Mouse (Mus musculus) adipocyte (in vitro differentiated cells): ENCODE measurements at regions not wholly inside any gene's neighbourhood (a gene's known extent, or its start where the extent isn't known, plus 50 kb on each side); places are given as distances from the start of the nearest gene placed in this dataset.

Experiments used
- DNase-seq: peaks from one replicate; pipeline ENCODE4 v3.0.0-alpha.2; 2016; ENCODE audit warnings: low spot score

GRCm38 (mm10) chr16:29837025-29837629, 227.1 kb upstream of the Hes1 start:
- no peak for DNase-seq

GRCm38 (mm10) chr16:29837874-29838273, 226.3 kb upstream of the Hes1 start:
- DNase-seq, result no peak

- DNase-seq, result no peak
Measured at GRCm38 (mm10) chr16:29838981-29839661, 225.1 kb upstream of the Hes1 start.

- DNase-seq, result no peak
Measured at GRCm38 (mm10) chr16:29839662-29840001, 224.6 kb upstream of the Hes1 start.

GRCm38 (mm10) chr16:29840412-29840811, 223.8 kb upstream of the Hes1 start:
- DNase-seq, result no peak

- no peak for DNase-seq
Measured at GRCm38 (mm10) chr16:29841132-29841531, 223.1 kb upstream of the Hes1 start.

- no peak for DNase-seq
Measured at GRCm38 (mm10) chr16:29842071-29842470, 222.1 kb upstream of the Hes1 start.

GRCm38 (mm10) chr16:29843490-29843889, 220.7 kb upstream of the Hes1 start:
- DNase-seq, result no peak

GRCm38 (mm10) chr16:29844706-29845596, 219.2 kb upstream of the Hes1 start:
- no peak for DNase-seq

- DNase-seq, result no peak
Measured at GRCm38 (mm10) chr16:29845597-29845986, 218.6 kb upstream of the Hes1 start.

- DNase-seq, result no peak
Measured at GRCm38 (mm10) chr16:29847059-29847458, 217.1 kb upstream of the Hes1 start.

- DNase-seq, result no peak
Measured at GRCm38 (mm10) chr16:29847734-29848133, 216.4 kb upstream of the Hes1 start.

- no peak for DNase-seq
Measured at GRCm38 (mm10) chr16:29848527-29848926, 215.7 kb upstream of the Hes1 start.

GRCm38 (mm10) chr16:29849511-29849910, 214.7 kb upstream of the Hes1 start:
- no peak for DNase-seq

GRCm38 (mm10) chr16:29850616-29851015, 213.6 kb upstream of the Hes1 start:
- DNase-seq, result peak; percentile 88

GRCm38 (mm10) chr16:29851827-29852226, 212.4 kb upstream of the Hes1 start:
- DNase-seq, result no peak

- no peak for DNase-seq
Measured at GRCm38 (mm10) chr16:29854805-29855565, 209.2 kb upstream of the Hes1 start.

GRCm38 (mm10) chr16:29856545-29856944, 207.6 kb upstream of the Hes1 start:
- DNase-seq, result no peak

- DNase-seq, result peak; percentile 40
Measured at GRCm38 (mm10) chr16:29858645-29859044, 205.5 kb upstream of the Hes1 start.

GRCm38 (mm10) chr16:29860306-29860705, 203.9 kb upstream of the Hes1 start:
- no peak for DNase-seq

GRCm38 (mm10) chr16:29861056-29861455, 203.1 kb upstream of the Hes1 start:
- no peak for DNase-seq

GRCm38 (mm10) chr16:29865075-29865740, 199.0 kb upstream of the Hes1 start:
- no peak for DNase-seq
